Mouse (Mus musculus) heart, embryonic 10.5 days (tissue): ENCODE measurements at regions not wholly inside any gene's neighbourhood (a gene's known extent, or its start where the extent isn't known, plus 50 kb on each side); places are given as distances from the start of the nearest gene placed in this dataset.

ENCODE experiments used
- DNase-seq: peaks from one replicate; pipeline ENCODE4 v3.0.0-alpha.2; 2017; ENCODE audit warnings: low spot score
- H3K27ac ChIP-seq: fragments of 300-500 bp; sonication (generic); 2 replicates; pipeline ENCODE4 v1.5.1; 2016; ENCODE audit warnings: mild to moderate bottlenecking
- H3K27me3 ChIP-seq: fragments of 300-500 bp; sonication (generic); 2 replicates; pipeline ENCODE4 v1.6.1; 2016; ENCODE audit warnings: mild to moderate bottlenecking; ENCODE audit not compliant: poor library complexity, insufficient read depth, severe bottlenecking
- H3K36me3 ChIP-seq: fragments of 300-500 bp; sonication (generic); 2 replicates; pipeline ENCODE4 v1.6.1; 2016; ENCODE audit warnings: mild to moderate bottlenecking, moderate library complexity
- H3K4me1 ChIP-seq: fragments of 300-500 bp; sonication (generic); 2 replicates; pipeline ENCODE4 v1.6.1; 2016; ENCODE audit warnings: mild to moderate bottlenecking
- H3K4me3 ChIP-seq: fragments of 300-500 bp; sonication (generic); 2 replicates; pipeline ENCODE4 v1.5.1; 2016; ENCODE audit warnings: mild to moderate bottlenecking, moderate library complexity
- H3K9me3 ChIP-seq: fragments of 300-500 bp; sonication (generic); 2 replicates; pipeline ENCODE4 v1.6.1; 2016; ENCODE audit warnings: mild to moderate bottlenecking, moderate library complexity
- WGBS: fragments of 180-500 bp; shearing (Covaris S2); methylation state at CpG from one replicate; pipeline ENCODE4 v1.1.7; 2016; 5-methylcytosine and 5-hydroxymethylcytosine counted together

GRCm38 (mm10) chr8:126734743-126735487 is 141.1 kb upstream of the Irf2bp2 start:
- WGBS: 69% methylated on average over 7 of the region's 7 CpGs

GRCm38 (mm10) chr8:126733779-126734178 is 140.0 kb upstream of the Irf2bp2 start:
- H3K4me3 ChIP-seq: no peak overlapping the region
- H3K9me3 ChIP-seq: no peaks in the 10 kb centered on the region
- H3K4me1 ChIP-seq: peaks cover 28% of the 10 kb centered on the region
- DNase-seq: no peak
- no peaks in the 10 kb centered on the region for H3K27me3 ChIP-seq
- WGBS: 85% methylated on average over 6 of the region's 6 CpGs
- H3K36me3 ChIP-seq: no peaks in the 10 kb centered on the region
- no peak overlapping the region for H3K27ac ChIP-seq

More at GRCm38 (mm10) chr8:126734743-126735487, 141.1 kb upstream of the Irf2bp2 start:
- Histone ChIP-seq H3K4me1 (peaks cover 28% of the 10 kb centered on the region), H3K27ac (peak overlapping the region; percentile 76), H3K27me3 (no peaks in the 10 kb centered on the region), H3K9me3 (no peaks in the 10 kb centered on the region), H3K36me3 (no peaks in the 10 kb centered on the region), H3K4me3 (no peak overlapping the region)
- peak; percentile 63 for DNase-seq

GRCm38 (mm10) chr8:126733307-126733706 is 139.5 kb upstream of the Irf2bp2 start:
- 70% methylated on average over 7 of the region's 7 CpGs for WGBS
- peak; percentile 65 for DNase-seq
- H3K36me3 ChIP-seq: no peaks in the 10 kb centered on the region
- H3K9me3 ChIP-seq: no peaks in the 10 kb centered on the region
- H3K27ac ChIP-seq: no peak overlapping the region
- no peaks in the 10 kb centered on the region for H3K27me3 ChIP-seq
- no peak overlapping the region for H3K4me3 ChIP-seq
- peaks cover 28% of the 10 kb centered on the region for H3K4me1 ChIP-seq

- Histone ChIP-seq H3K27ac (no peak overlapping the region), H3K4me3 (no peak overlapping the region), H3K4me1 (peaks cover 13% of the 10 kb centered on the region), H3K9me3 (0 out of 2 replicates have a peak, but pooled peaks cover 6% of the 10 kb centered on the region), H3K27me3 (no peaks in the 10 kb centered on the region), H3K36me3 (no peaks in the 10 kb centered on the region)
- no peak for DNase-seq
- 80% methylated on average over 3 of the region's 3 CpGs for WGBS
Measured at GRCm38 (mm10) chr8:126730017-126730631, 136.3 kb upstream of the Irf2bp2 start.

GRCm38 (mm10) chr8:126728987-126729632 is 135.3 kb upstream of the Irf2bp2 start:
- H3K9me3 ChIP-seq: 0 out of 2 replicates have a peak, but pooled peaks cover 6% of the 10 kb centered on the region
- peaks cover 4% of the 10 kb centered on the region; the same call in 1 of the 2 replicates for H3K4me1 ChIP-seq
- 75% methylated on average over 12 of the region's 12 CpGs for WGBS
- no peaks in the 10 kb centered on the region for H3K27me3 ChIP-seq
- no peak overlapping the region for H3K4me3 ChIP-seq
- peak; percentile 53 for DNase-seq
- H3K36me3 ChIP-seq: no peaks in the 10 kb centered on the region
- H3K27ac ChIP-seq: peak overlapping the region; percentile 1; the same call in 1 of the 2 replicates

- Histone ChIP-seq H3K36me3 (no peaks in the 10 kb centered on the region), H3K9me3 (0 out of 2 replicates have a peak, but pooled peaks cover 6% of the 10 kb centered on the region), H3K4me1 (peaks cover 4% of the 10 kb centered on the region; the same call in 1 of the 2 replicates), H3K27me3 (no peaks in the 10 kb centered on the region), H3K27ac (no peak overlapping the region), H3K4me3 (no peak overlapping the region)
- DNase-seq: no peak
- WGBS: 79% methylated on average over 5 of the region's 5 CpGs
Measured at GRCm38 (mm10) chr8:126728135-126728534, 134.3 kb upstream of the Irf2bp2 start.

GRCm38 (mm10) chr8:126727068-126727467 is 133.3 kb upstream of the Irf2bp2 start:
- H3K9me3 ChIP-seq: 0 out of 2 replicates have a peak, but pooled peaks cover 6% of the 10 kb centered on the region
- WGBS: 84% methylated on average over 2 of the region's 2 CpGs
- H3K36me3 ChIP-seq: no peaks in the 10 kb centered on the region
- peaks cover 4% of the 10 kb centered on the region; the same call in 1 of the 2 replicates for H3K4me1 ChIP-seq
- no peak for DNase-seq
- no peaks in the 10 kb centered on the region for H3K27me3 ChIP-seq
- H3K4me3 ChIP-seq: no peak overlapping the region
- H3K27ac ChIP-seq: no peak overlapping the region

GRCm38 (mm10) chr8:126723259-126724122 is 129.7 kb upstream of the Irf2bp2 start:
- Histone ChIP-seq H3K27me3 (no peaks in the 10 kb centered on the region), H3K9me3 (0 out of 2 replicates have a peak, but pooled peaks cover 6% of the 10 kb centered on the region), H3K4me3 (no peak overlapping the region), H3K27ac (no peak overlapping the region), H3K4me1 (peaks cover 7% of the 10 kb centered on the region), H3K36me3 (no peaks in the 10 kb centered on the region)
- DNase-seq: peak; percentile 63
- 81% methylated on average over 9 of the region's 9 CpGs for WGBS

GRCm38 (mm10) chr8:126721621-126722020 is 127.8 kb upstream of the Irf2bp2 start:
- Histone ChIP-seq H3K4me3 (no peak overlapping the region), H3K9me3 (0 out of 2 replicates have a peak, but pooled peaks cover 6% of the 10 kb centered on the region), H3K27me3 (no peaks in the 10 kb centered on the region), H3K27ac (peak overlapping the region; percentile 29; the same call in 1 of the 2 replicates), H3K4me1 (peaks cover 3% of the 10 kb centered on the region; the same call in 1 of the 2 replicates), H3K36me3 (no peaks in the 10 kb centered on the region)
- WGBS: 79% methylated on average over 10 of the region's 10 CpGs
- DNase-seq: peak; percentile 71

- H3K27me3 ChIP-seq: no peaks in the 10 kb centered on the region
- 83% methylated on average over 4 of the region's 4 CpGs for WGBS
- DNase-seq: no peak
- H3K4me3 ChIP-seq: no peak overlapping the region
- peaks cover 3% of the 10 kb centered on the region; the same call in 1 of the 2 replicates for H3K4me1 ChIP-seq
- H3K9me3 ChIP-seq: no peaks in the 10 kb centered on the region
- H3K36me3 ChIP-seq: no peaks in the 10 kb centered on the region
- H3K27ac ChIP-seq: no peak overlapping the region
Measured at GRCm38 (mm10) chr8:126720473-126721145, 126.8 kb upstream of the Irf2bp2 start.

- H3K27ac ChIP-seq: no peak overlapping the region
- H3K9me3 ChIP-seq: no peaks in the 10 kb centered on the region
- no peaks in the 10 kb centered on the region for H3K36me3 ChIP-seq
- no peaks in the 10 kb centered on the region for H3K27me3 ChIP-seq
- H3K4me1 ChIP-seq: peaks cover 3% of the 10 kb centered on the region; the same call in 1 of the 2 replicates
- H3K4me3 ChIP-seq: no peak overlapping the region
- no peak for DNase-seq
- 73% methylated on average over 2 of the region's 2 CpGs for WGBS
Measured at GRCm38 (mm10) chr8:126719748-126720147, 126.0 kb upstream of the Irf2bp2 start.
